12 mouse cellular contexts compared by ENCODE assay signal in genomic region chr16:59393300-59393699, GRCm38 (mm10). TPM values are rescaled to one million over a fixed set of nuclear protein-coding genes. Genes with fewer than 3 reads are reported as not detected.
DNase-seq lines count a peak whose midpoint lies in the region; ATAC-seq lines count a peak whose summit lies in the region.
"Had no signal": no experiment of that assay in that cellular context is flagged by ENCODE, and none has a peak within 500 bp of the region (broad histone marks: within the 10 kb centered on the region; RNA-seq: fewer than 3 reads in every experiment).

No protein-coding gene starts in this region.

- no peak for DNase-seq in hindbrain, embryonic 10.5 days (ENCODE audit: low spot score)
- peak; percentile 40 to 46 for DNase-seq in cerebellum, postnatal 14 days
- peak; percentile 19 to 48 for DNase-seq in layer of hippocampus, postnatal 14 days (ENCODE audit: low spot score in 2 of 2)
- peak; percentile 60 for DNase-seq in right cerebral cortex, postnatal 25 days
- no peak for DNase-seq in adrenal gland, adult 8-10 months
- no peak for DNase-seq in thymus, postnatal 10 days (ENCODE audit: low spot score in 2 of 2)
- no peak for DNase-seq in urinary bladder, postnatal 4 days (ENCODE audit: low spot score in 2 of 2)
- DNase-seq: gastrocnemius, postnatal 25 days had no signal

- no peak overlapping the region for H3K27ac ChIP-seq in hindbrain, embryonic 16.5 days (ENCODE audit: low read depth, low read length)
- no peak overlapping the region for H3K27ac ChIP-seq in hindbrain, embryonic 10.5 days
- H3K27ac ChIP-seq: hindbrain, embryonic 13.5 days; limb, embryonic 12.5 days; neural tube, embryonic 12.5 days had no signal

- H3K9ac ChIP-seq in hindbrain, embryonic 16.5 days (ENCODE audit: low read depth, low read length): no peak overlapping the region
- H3K9ac ChIP-seq: hindbrain, embryonic 13.5 days; limb, embryonic 12.5 days; neural tube, embryonic 12.5 days had no signal

- no peaks in the 10 kb centered on the region for H3K36me3 ChIP-seq in hindbrain, embryonic 16.5 days (ENCODE audit: control insufficient read depth, insufficient read depth, low read length)
- no peaks in the 10 kb centered on the region for H3K36me3 ChIP-seq in hindbrain, embryonic 10.5 days
- H3K36me3 ChIP-seq: hindbrain, embryonic 13.5 days; limb, embryonic 12.5 days; neural tube, embryonic 12.5 days had no signal

- H3K4me2 ChIP-seq in hindbrain, embryonic 16.5 days (ENCODE audit: low read length): no peak overlapping the region
- H3K4me2 ChIP-seq: hindbrain, embryonic 13.5 days; limb, embryonic 12.5 days; neural tube, embryonic 12.5 days had no signal

- H3K27me3 ChIP-seq in hindbrain, embryonic 16.5 days (replicated peaks; ENCODE audit: control insufficient read depth, insufficient read depth, low read length): no peaks in the 10 kb centered on the region
- no peaks in the 10 kb centered on the region for H3K27me3 ChIP-seq in hindbrain, embryonic 10.5 days (ENCODE audit: insufficient read depth, poor library complexity, severe bottlenecking)
- H3K27me3 ChIP-seq: hindbrain, embryonic 13.5 days; limb, embryonic 12.5 days; neural tube, embryonic 12.5 days had no signal

- no peaks in the 10 kb centered on the region for H3K4me1 ChIP-seq in hindbrain, embryonic 16.5 days (ENCODE audit: control insufficient read depth, insufficient read depth, low read depth, low read length)
- H3K4me1 ChIP-seq in hindbrain, embryonic 10.5 days (replicated peaks): no peaks in the 10 kb centered on the region
- H3K4me1 ChIP-seq: hindbrain, embryonic 13.5 days; limb, embryonic 12.5 days; neural tube, embryonic 12.5 days had no signal

- no peaks in the 10 kb centered on the region; the same call in 1 of the 2 replicates for H3K9me3 ChIP-seq in hindbrain, embryonic 16.5 days (ENCODE audit: control insufficient read depth, low read length)
- H3K9me3 ChIP-seq in hindbrain, embryonic 10.5 days: no peaks in the 10 kb centered on the region
- H3K9me3 ChIP-seq: limb, embryonic 12.5 days; neural tube, embryonic 12.5 days had no signal

- WGBS in hindbrain, embryonic 16.5 days: 54% methylated on average over 3 of the region's 3 CpGs
- 81% methylated on average over 3 of the region's 3 CpGs for WGBS in hindbrain, embryonic 10.5 days

- peak; percentile 61 for ATAC-seq in hindbrain, embryonic 16.5 days

- H3K4me3 ChIP-seq in hindbrain, embryonic 16.5 days (ENCODE audit: low read length): no peak overlapping the region
- H3K4me3 ChIP-seq in hindbrain, embryonic 10.5 days: no peak overlapping the region
- H3K4me3 ChIP-seq: hindbrain, embryonic 13.5 days; limb, embryonic 12.5 days; neural tube, embryonic 12.5 days had no signal

RNA-seq across cellular contexts. Expression of gene Gabrr3, which starts 13.8 kb away (rescaled TPM):
- polyA plus RNA-seq in hindbrain, embryonic 16.5 days (2015; fragmentation: Nextera tagmentation; extraction: Ambion mirVana): not detected in 2 replicates
- polyA plus RNA-seq in hindbrain, embryonic 10.5 days (2016; fragmentation: Nextera tagmentation; extraction: Ambion mirVana): 0.05 and 0.10 TPM in 2 replicates
- not detected for total RNA-seq in layer of hippocampus, postnatal 14 days (2021)
- not detected for total RNA-seq in adrenal gland, adult 8-10 months (2022)
- total RNA-seq: gastrocnemius, postnatal 25 days had no signal
- polyA plus RNA-seq: hindbrain, embryonic 13.5 days; neural tube, embryonic 12.5 days had no signal

RNA-seq across cellular contexts. Expression of gene Olfr209, which starts 29.5 kb away (rescaled TPM):
- not detected in 2 replicates for polyA plus RNA-seq in hindbrain, embryonic 16.5 days (2015; fragmentation: Nextera tagmentation; extraction: Ambion mirVana)
- not detected in 2 replicates for polyA plus RNA-seq in hindbrain, embryonic 10.5 days (2016; fragmentation: Nextera tagmentation; extraction: Ambion mirVana)
- total RNA-seq in layer of hippocampus, postnatal 14 days (2021): not detected
- total RNA-seq in adrenal gland, adult 8-10 months (2022): not detected
- total RNA-seq: gastrocnemius, postnatal 25 days had no signal
- polyA plus RNA-seq: hindbrain, embryonic 13.5 days; limb, embryonic 12.5 days; neural tube, embryonic 12.5 days had no signal

RNA-seq across cellular contexts. Expression of gene Olfr206, which starts 44.3 kb away (rescaled TPM):
- polyA plus RNA-seq in hindbrain, embryonic 16.5 days (2015; fragmentation: Nextera tagmentation; extraction: Ambion mirVana): not detected in 2 replicates
- polyA plus RNA-seq in hindbrain, embryonic 10.5 days (2016; fragmentation: Nextera tagmentation; extraction: Ambion mirVana): not detected in 2 replicates
- total RNA-seq in layer of hippocampus, postnatal 14 days (2021): not detected
- not detected for total RNA-seq in adrenal gland, adult 8-10 months (2022)
- total RNA-seq: gastrocnemius, postnatal 25 days had no signal
- polyA plus RNA-seq: hindbrain, embryonic 13.5 days; limb, embryonic 12.5 days; neural tube, embryonic 12.5 days had no signal

Comparison
In these comparisons a context has a peak if more than half of its experiments do, and no peak if none do; other contexts are left out.
1. DNase-seq: peak in cerebellum, postnatal 14 days (2 of 2), layer of hippocampus, postnatal 14 days (2 of 2) and right cerebral cortex, postnatal 25 days (single experiment); none in hindbrain, embryonic 10.5 days (single experiment), adrenal gland, adult 8-10 months (single experiment), thymus, postnatal 10 days (0 of 2) and urinary bladder, postnatal 4 days (0 of 2).